Mouse (Mus musculus): Measurements from ENCODE around the gene Slc29a1. TPM values are rescaled to one million over a fixed set of nuclear protein-coding genes. Genes with fewer than 3 reads are reported as not detected.

Gene Slc29a1
- total RNA-seq, 1 experiment from 2014 or later, result 70.6 TPM

DNA sequence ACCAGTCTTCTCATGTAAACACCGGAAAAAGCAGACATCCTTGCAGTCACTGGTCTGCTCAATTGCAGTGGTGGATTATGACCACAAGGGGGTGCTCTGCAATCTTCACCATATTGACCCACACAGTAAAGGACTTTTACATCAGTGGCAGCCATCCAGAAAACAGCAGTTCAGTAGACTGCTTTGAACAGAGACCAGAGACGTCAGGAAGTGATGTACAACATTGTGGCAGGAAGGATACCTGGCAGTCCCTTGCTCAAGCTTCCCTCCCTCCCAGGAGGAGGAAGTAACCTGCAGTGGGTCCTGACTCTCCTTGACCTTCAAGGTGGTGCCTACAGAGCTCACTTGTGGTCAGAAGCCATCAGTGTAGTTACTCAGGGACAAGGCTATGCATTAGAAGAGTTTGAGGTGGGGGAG, 17.8 kb downstream of the Slc29a1 start:
- peak; percentile 52 to 60 for ATAC-seq (replicated peaks in 1 of 2; ENCODE audit: insufficient read depth in 1 of 2, low FRiP score in 2 of 2, low TSS enrichment in 1 of 2, low read depth in 1 of 2, poor library complexity in 2 of 2, severe bottlenecking in 2 of 2)

DNA sequence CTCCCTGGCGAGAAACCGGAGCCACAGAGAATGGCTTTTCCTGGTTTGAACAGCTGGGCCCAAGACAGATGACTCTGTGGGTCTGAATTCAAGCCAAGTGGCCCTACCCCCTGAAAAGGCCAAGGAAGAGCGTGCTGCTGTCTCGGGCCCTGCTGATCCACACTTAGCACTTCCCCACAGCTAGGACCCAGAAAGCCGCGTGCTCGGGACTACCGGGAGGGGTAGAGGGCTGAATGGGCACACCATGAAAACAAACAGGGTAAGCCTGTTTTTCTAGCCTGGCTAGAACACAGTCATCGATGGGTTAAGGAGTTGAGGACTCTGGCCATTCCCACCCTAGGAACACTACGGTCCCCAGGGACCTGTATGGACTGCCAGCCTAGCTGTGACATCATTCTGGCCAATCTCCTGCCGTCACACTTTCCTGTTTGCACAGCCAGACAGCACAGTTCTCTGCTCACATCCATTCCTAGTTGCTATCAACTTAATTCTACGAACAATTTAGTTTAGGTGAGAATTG, 18.4 kb downstream of the Slc29a1 start:
- no peak for ATAC-seq (replicated peaks in 1 of 2; ENCODE audit: insufficient read depth in 1 of 2, low FRiP score in 2 of 2, low TSS enrichment in 1 of 2, low read depth in 1 of 2, poor library complexity in 2 of 2, severe bottlenecking in 2 of 2)

DNA sequence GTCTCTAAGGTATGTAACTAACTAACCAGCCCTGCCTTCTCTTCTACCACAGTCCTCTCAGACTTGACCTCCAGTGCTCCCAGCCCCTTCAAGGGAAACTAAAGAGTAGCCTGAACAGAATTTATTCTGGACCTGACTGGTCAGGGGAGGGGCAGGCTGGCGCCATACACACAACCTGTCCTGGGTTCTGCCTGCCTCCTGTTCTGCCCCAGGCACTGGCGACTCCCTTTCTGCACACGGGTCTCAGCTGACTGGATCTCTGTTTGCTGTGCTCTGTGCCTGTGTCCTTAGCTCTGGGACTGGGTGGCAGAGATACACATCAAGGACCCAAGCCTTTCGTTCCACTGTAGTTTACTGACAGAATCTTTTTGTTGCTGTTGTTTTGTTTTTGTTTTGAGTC, 19.9 kb downstream of the Slc29a1 start:
- ATAC-seq (replicated peaks in 1 of 2; ENCODE audit: insufficient read depth in 1 of 2, low FRiP score in 2 of 2, low TSS enrichment in 1 of 2, low read depth in 1 of 2, poor library complexity in 2 of 2, severe bottlenecking in 2 of 2), result no peak

DNA sequence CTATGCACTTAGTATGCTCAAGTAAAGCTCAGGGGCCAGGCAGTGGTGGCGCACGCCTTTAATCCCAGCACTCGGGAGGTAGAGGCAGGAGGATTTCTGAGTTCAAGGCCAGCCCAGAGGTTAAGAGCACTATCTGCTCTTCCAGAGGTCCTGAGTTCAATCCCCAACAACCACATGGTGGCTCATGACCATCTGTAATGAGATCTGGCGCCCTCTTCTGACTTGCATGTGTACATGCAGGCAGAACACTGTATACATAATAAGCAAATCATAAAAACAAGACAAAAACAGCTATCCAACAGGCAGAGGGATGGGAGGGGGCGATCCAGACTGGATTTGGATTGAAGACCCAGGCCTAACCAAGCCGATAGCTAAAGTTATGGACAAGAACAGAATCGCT, 20.6 kb downstream of the Slc29a1 start:
- ATAC-seq (replicated peaks in 1 of 2; ENCODE audit: insufficient read depth in 1 of 2, low FRiP score in 2 of 2, low TSS enrichment in 1 of 2, low read depth in 1 of 2, poor library complexity in 2 of 2, severe bottlenecking in 2 of 2), result no peak

DNA sequence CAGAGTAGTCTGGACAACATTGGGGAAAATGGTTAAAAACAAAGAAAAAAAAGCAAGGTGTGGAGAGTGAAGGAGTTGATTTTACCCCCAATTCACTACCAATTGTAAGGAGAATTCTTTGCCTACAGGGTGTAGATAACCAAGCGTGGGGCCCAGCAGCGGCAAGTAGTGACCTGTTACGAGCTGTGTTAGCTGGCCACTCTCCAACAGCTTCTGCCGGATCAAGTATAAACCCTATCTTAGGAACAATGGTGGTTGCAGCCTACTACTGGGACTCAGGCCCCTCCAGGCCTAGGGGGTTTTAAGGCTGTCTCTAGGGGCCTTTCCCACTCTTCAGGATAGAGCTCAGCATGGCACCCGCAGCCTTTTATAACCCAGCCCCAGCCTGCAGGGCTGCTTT, 21.2 kb downstream of the Slc29a1 start:
- no peak for ATAC-seq (replicated peaks in 1 of 2; ENCODE audit: insufficient read depth in 1 of 2, low FRiP score in 2 of 2, low TSS enrichment in 1 of 2, low read depth in 1 of 2, poor library complexity in 2 of 2, severe bottlenecking in 2 of 2)

DNA sequence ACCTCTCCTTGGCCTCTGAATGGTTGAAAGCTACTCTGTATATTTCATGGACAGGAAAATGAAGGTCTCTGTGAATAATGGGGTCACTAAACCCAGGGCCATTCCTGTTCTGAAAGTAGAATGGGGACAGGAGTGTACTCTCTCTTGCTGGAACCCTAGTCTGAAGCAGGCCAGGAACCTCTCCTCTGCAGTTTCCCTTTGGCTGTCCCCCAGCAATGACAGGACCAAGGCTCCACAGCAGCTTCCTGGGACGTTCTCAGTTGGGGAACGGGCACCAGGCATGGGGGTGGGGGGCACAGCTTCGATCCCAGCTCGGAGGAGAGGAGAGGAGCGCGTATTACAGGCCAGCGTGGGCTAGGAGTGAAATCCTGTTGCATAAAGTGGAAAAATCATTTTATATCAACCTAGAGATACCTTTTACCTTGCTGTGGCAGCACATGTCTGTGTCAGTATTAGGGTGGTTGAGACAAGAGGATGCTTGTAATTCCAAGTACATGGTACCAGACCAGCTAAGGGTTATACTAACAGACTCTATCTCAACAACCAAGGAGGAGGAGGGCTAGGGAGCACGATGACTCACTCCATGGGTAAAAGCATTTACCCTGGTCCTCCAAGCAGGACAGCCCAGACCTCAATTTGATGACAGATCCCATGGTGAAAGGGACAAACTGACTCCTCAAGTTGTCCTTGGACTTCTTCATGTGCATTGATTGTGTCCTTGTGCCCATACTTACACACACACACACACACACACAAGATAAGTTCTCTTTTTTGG, 24.1 kb downstream of the Slc29a1 start:
- ATAC-seq (replicated peaks in 1 of 2; ENCODE audit: insufficient read depth in 1 of 2, low FRiP score in 2 of 2, low TSS enrichment in 1 of 2, low read depth in 1 of 2, poor library complexity in 2 of 2, severe bottlenecking in 2 of 2), result no peak

DNA sequence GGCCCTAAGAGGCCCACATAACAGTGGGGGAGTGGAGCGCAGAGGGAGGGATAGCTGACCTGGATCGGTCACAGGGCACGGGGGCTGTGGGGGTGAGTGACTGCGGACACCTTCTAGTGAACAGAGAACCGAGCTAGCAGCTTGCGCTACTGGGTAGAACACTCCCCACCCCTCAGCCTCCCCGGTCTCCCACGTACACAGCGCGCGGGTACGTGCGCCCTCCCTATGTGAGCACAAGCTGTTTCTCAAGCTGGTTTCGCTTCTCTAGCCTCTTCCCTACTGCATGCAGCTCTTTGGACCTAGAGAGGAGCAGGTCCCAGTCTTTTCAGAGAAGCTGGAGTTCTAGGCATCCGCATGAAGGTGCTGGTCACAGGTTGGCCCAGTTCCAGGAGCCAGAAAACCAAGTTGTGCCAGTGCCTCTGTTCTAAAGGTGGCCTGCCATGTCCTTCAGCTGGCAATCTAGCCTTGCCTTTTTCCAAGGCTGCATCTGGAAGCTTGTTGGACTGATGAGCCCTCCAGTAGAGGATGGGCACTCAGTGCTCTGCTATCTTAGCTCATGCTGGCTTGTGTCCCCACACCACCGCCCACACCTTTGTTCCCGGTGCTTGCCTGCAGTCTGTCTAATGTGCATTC, 25.2 kb downstream of the Slc29a1 start:
- ATAC-seq (replicated peaks in 1 of 2; ENCODE audit: insufficient read depth in 1 of 2, low FRiP score in 2 of 2, low TSS enrichment in 1 of 2, low read depth in 1 of 2, poor library complexity in 2 of 2, severe bottlenecking in 2 of 2), result peak; percentile 27 to 33

DNA sequence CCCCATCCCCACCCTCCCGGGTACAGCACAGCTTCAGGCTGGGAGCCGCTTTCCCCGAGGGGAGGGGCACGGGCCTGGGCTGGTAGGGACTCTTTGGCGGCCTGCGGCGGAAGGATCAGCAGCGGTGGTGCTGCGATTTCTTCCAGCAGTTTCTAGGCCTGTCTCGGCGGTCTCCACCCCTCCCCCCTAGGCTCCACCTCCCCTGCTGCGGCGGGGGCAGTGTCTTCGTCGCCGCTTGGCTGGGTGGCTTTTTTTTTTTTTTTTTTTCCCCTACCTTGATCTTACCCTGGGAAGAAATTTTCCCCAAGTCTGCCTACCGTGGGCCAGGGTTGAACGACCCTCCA, 25.7 kb downstream of the Slc29a1 start:
- ATAC-seq (replicated peaks in 1 of 2; ENCODE audit: insufficient read depth in 1 of 2, low FRiP score in 2 of 2, low TSS enrichment in 1 of 2, low read depth in 1 of 2, poor library complexity in 2 of 2, severe bottlenecking in 2 of 2), result peak; percentile 42 to 62

DNA sequence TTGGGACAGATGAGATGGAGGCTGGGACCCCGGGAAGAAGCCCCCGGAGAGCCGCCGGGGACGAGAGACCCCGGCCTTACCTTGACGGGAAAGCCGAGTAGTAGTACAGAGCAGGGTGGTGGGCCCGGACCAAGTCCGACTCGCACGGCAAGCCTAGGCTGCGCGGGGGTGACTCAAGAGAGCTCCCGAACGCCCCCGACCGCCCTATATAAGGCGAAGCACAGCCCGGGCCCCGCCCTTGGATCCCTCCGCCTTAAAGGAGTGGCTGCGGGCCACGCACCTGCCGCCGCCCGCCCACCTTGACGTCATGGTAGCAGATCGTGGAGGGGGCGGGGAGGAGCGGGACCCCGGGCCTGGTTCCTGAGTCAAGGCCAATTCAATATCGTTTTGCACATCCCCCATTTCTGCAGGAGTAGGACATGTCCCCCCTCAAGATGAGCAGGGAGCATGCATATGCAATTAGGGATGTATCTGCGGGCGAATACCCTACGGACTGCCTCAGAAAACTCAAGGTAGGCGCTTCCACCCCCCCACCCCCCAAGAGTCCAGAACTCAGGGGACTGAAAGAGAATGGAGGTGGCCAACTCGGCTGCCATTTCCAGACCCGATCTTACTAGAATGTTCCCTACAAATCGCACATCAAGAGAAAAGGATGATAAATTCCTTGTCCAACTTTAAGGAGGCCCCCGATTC, 26.2 kb downstream of the Slc29a1 start, which contains the start of gene Hsp90ab1:
TSS of gene Hsp90ab1 (minus strand) at position 185 of the 693 bp plus-strand sequence.
- ATAC-seq (replicated peaks in 1 of 2; ENCODE audit: insufficient read depth in 1 of 2, low FRiP score in 2 of 2, low TSS enrichment in 1 of 2, low read depth in 1 of 2, poor library complexity in 2 of 2, severe bottlenecking in 2 of 2), result peak; percentile 58 to 68

DNA sequence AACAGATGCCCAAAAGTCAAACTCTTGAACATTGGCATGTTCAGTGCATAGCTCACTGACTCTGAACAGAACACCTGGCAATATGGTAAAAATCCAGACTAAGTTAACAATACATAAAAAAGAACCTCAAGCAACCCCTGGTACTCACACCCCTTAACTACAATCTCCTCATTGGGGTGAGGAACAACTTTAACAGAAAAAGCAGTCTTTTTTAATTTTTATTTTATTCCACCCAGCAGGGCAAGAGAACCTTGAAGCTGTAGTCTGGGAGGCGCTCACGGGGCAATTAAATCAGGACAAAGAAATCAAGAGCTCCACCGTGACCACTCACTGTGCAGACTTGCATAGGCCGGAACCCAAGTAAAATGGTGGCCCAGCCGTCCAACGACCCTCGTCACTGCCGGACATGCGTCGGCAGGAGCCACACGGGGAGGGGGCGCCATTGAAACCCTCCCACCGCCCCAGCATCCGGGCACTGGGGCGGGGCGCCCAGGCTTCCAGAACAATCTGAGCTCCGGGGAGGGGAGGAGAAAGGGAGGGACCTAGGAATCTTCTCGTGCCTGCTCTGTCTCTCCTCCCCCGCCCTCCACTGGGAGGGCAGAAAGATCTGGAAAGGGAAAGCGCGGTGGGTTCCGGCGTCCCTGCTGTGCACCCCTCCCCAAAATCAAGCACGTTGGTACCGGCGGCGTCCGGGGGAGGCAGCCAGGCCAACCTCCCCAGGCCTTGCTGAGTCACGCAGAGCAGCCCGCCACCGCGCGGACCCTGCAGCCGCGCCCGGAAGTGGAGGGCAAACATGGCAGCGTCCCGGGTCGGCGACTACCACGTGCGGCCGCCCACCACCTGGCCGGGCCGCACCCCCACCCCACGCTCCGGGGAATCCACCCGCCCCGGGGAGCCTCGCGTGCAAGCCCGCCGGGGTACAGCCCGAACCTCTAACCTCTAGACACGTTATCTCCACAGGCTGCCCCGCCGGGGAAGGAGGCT, 27.0 kb downstream of the Slc29a1 start:
- ATAC-seq (replicated peaks in 1 of 2; ENCODE audit: insufficient read depth in 1 of 2, low FRiP score in 2 of 2, low TSS enrichment in 1 of 2, low read depth in 1 of 2, poor library complexity in 2 of 2, severe bottlenecking in 2 of 2), result peak; percentile 14 to 27

DNA sequence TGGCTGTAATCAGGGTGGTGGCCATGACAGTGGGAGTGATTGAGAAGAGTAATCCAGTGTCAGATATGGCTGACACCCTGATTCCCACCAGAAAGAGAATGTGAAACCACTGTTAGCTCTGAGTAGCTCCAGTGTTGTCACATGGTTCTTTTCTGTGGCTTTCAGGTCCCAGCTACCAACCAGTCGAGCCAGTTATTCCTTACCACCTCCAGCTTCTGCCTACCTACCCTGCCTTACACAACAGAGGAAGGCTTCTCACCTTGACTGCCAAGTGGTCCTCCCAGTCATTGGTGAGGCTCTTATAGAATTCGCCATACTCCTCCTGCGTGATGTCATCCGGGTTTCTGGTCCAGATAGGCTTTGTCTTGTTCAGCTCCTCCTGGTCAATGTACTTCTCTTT, 29.4 kb downstream of the Slc29a1 start:
- ATAC-seq (replicated peaks in 1 of 2; ENCODE audit: insufficient read depth in 1 of 2, low FRiP score in 2 of 2, low TSS enrichment in 1 of 2, low read depth in 1 of 2, poor library complexity in 2 of 2, severe bottlenecking in 2 of 2), result no peak

DNA sequence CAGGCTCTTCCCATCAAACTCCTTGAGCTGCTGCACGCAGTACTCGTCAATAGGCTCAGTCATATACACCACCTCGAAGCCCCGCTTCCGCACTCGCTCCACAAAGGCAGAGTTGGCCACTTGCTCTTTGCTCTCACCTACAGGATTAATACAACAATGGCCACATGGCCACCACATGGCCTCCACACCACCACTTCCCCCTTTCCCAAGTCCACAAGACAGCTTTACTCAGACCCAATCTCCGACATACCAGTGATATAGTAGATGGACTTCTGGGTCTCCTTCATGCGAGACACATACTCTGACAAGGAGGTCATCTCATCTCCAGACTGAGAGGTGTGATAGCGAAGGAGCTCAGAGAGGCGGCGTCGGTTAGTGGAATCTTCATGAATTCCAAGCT, 30.4 kb downstream of the Slc29a1 start:
- no peak for ATAC-seq (replicated peaks in 1 of 2; ENCODE audit: insufficient read depth in 1 of 2, low FRiP score in 2 of 2, low TSS enrichment in 1 of 2, low read depth in 1 of 2, poor library complexity in 2 of 2, severe bottlenecking in 2 of 2)

DNA sequence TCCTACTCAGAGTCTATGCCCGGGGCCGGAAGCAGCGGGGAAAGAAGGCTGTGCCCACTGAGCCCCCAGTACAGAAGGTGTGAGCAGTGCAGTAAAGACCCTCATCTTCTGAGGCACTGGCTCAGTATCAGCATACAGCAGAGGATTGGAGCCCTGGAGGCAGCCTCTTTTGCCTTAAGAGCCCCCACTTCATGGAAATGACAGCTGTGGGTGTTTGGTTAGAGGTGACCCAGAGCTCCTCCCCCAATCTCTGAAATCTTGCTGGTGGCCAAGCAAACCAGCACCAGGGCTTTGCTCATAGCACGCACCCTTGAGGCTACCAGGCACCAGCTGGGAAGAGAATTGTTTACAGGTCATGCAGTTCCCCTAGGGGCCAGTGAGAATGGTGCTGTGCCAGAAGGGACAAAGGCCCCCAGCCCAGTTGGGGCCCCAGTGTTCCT, 32.2 kb downstream of the Slc29a1 start:
- no peak for ATAC-seq (replicated peaks in 1 of 2; ENCODE audit: insufficient read depth in 1 of 2, low FRiP score in 2 of 2, low TSS enrichment in 1 of 2, low read depth in 1 of 2, poor library complexity in 2 of 2, severe bottlenecking in 2 of 2)

DNA sequence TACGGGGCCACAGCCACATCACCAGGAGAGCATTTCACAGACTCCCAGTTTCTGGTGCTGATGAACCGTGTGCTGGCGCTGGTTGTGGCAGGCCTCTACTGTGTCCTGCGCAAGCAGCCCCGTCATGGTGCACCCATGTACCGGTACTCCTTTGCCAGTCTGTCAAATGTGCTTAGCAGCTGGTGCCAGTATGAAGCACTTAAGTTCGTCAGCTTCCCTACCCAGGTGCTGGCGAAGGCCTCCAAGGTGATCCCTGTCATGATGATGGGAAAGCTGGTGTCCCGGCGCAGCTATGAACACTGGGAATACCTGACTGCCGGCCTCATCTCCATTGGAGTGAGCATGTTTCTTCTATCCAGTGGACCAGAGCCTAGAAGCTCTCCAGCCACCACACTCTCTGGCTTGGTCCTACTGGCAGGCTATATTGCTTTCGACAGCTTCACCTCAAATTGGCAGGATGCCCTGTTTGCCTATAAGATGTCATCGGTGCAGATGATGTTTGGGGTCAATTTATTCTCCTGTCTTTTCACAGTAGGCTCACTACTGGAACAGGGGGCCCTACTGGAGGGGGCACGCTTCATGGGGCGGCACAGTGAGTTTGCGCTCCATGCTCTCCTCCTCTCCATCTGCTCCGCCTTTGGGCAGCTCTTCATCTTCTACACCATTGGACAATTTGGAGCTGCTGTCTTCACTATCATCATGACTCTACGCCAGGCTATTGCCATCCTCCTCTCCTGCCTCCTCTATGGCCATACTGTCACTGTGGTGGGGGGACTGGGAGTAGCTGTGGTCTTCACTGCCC, 32.8 kb downstream of the Slc29a1 start:
- ATAC-seq (replicated peaks in 1 of 2; ENCODE audit: insufficient read depth in 1 of 2, low FRiP score in 2 of 2, low TSS enrichment in 1 of 2, low read depth in 1 of 2, poor library complexity in 2 of 2, severe bottlenecking in 2 of 2), result no peak

DNA sequence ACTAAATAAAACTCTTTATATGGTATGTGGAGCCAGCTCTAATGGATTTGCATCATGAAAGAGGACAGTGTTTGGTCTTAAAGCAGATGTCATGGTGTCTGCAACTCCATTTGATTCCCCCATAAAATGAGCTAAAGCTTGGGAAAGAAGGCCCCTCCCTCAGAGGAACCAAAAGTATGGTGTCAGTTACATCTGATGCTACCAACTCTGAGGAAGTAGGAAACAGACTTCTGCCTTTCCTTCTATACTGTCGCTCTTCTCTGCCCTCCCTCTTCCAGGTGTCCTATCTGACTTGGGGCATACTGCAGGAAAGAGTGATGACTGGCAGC, 33.4 kb downstream of the Slc29a1 start:
- no peak for ATAC-seq (replicated peaks in 1 of 2; ENCODE audit: insufficient read depth in 1 of 2, low FRiP score in 2 of 2, low TSS enrichment in 1 of 2, low read depth in 1 of 2, poor library complexity in 2 of 2, severe bottlenecking in 2 of 2)

DNA sequence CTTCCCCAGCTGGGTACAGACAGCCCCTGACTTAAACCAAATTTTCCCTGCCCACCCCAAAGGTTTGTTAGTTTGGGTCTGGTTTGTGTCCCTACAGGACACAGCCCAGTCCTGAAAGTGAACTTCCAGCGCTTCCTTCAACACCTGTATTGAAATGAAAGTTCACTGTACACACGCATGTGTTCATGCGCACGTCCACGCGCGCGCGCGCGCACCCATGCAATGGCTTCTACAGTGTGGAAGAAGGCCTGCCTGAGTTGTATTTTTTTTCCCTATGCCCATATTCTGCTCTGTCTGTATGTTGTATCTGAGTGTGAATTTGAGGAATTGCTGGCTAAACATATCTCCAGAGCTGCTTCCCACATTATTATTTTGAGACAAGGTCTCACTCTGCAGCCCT, 34.3 kb downstream of the Slc29a1 start:
- no peak for ATAC-seq (replicated peaks in 1 of 2; ENCODE audit: insufficient read depth in 1 of 2, low FRiP score in 2 of 2, low TSS enrichment in 1 of 2, low read depth in 1 of 2, poor library complexity in 2 of 2, severe bottlenecking in 2 of 2)

Data from hematopoietic stem cell, adult 5-6 weeks (primary cell).